Mouse (Mus musculus): ENCODE measurements around the gene Hspa12b.

The Hspa12b gene

DNA sequence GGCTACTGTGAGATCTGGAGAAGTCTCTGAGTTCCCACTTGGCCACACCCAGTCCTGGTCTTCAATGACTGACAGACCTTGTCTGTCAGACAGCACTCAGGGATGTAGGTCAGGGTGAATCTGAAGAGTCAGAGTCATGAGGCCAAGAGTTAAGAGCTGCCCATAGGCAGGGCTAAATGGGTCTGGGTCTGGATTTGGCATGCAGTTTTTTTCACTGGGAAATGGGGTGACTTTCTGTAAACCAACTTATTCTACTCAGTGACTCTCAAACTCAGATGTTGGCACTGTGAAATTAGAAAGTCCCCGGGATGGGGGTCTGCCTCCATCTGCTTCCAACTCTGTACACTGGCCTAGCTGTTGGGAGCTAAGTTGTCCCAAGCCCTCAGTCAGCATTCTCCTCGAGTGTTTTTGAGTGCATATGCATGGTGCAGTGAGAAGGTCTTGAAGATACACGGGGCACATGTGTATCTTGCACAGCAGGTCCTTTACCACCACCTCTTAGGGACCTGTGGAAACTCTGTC is 1.6 kb downstream of the Hspa12b start:
- in situ Hi-C loops (cut with MboI, MseI) = no loop called here

- in situ Hi-C loops (cut with MboI, MseI) = no loop called here
These were observed 2.8 kb downstream of the Hspa12b start for GRCm38 (mm10) chr2:131129836-131130235.

DNA sequence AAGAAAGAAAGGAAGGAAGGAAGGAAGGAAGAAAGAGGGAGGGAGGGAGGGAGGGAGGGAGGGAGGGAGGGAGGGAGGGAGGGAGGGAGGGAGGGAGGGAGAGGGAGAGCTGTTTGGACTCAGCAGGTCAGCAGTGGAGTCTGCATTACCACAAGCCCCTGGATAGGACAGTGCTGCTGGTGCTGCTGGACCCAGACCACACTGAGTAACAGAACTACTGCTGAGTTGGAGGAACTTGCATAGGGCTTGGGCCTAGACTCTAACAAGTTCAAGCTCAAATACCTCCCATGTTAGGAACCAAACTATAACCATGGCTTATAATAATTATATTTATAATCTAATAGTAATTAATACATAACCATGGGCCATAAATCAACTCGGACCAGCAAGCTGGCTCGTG is 3.8 kb downstream of the Hspa12b start:
- in situ Hi-C loops (cut with MboI, MseI) = no loop called here

DNA sequence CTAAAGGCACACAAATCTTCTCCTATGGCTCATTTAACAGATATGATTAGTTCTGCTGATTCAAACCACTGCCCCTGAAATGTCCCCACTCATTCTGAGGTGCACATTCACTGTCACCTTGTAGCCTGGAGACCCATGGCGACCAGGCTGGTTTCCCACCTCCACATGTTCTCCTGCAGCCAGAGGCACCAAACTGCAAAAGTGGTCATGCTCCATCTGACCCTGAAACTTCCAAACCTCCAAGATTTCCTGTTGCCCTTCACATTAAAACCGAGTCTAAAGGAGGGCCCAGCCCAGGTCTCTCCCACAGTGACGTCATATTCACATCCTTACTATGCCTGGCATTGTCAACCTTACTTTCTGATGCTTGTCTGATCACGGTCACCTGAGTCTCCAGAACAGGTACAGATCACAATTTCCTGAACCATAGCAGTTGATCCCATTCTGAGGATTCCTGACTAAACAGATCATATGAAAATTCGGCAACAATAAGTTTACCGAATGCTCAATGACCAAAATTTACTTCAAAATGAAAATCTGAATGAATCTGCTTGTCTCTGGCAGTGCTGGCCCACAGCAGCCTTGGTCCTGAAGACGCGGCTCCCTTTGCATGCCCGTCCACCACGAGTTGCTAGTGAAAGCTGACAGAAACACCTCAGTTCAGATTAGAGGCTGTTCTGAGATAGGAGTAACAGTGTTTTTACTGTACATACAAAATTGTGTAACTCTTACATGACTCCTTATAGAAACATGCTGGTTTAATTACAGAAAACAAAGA is 5.2 kb downstream of the Hspa12b start:
- in situ Hi-C loops (cut with MboI, MseI) = no loop called here

- in situ Hi-C loops (cut with MboI, MseI) = no loop called here
These were observed 6.0 kb downstream of the Hspa12b start, which contains the start of gene Gm11037 for GRCm38 (mm10) chr2:131132930-131133547. TSS of gene Gm11037 (plus strand) at chr2:131133497.

- in situ Hi-C loops (cut with MboI, MseI) = no loop called here
These were observed 7.3 kb downstream of the Hspa12b start for GRCm38 (mm10) chr2:131134381-131134780.

DNA sequence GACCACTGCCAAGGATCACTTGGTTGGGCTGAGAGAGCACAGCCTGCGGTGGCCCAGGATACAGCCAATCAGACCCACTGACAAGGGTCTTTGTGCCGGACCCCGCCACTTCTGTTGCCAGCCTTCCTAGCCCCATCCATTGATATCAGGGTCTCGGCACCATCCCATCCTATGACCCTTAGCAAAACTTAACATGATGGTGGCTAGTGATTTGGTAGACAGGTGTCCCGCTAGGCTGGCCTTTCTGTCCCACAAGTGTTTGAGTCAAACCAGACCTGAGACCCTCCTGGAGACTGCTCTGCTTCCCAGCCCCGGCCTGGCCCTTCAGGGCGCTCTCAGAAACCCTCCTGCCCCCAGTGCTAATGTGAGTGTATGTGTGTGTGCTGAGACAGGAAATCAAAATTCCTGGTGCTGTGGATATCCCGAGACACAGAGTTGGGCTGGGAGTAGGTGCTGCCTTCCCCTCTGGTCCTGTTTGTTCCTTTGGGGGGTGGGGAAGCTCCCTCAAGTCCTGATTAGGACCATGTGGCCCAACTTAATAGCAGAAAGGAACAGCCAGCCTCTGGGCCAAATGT is 7.8 kb downstream of the Hspa12b start:
- in situ Hi-C loops (cut with MboI, MseI) = no loop called here

DNA sequence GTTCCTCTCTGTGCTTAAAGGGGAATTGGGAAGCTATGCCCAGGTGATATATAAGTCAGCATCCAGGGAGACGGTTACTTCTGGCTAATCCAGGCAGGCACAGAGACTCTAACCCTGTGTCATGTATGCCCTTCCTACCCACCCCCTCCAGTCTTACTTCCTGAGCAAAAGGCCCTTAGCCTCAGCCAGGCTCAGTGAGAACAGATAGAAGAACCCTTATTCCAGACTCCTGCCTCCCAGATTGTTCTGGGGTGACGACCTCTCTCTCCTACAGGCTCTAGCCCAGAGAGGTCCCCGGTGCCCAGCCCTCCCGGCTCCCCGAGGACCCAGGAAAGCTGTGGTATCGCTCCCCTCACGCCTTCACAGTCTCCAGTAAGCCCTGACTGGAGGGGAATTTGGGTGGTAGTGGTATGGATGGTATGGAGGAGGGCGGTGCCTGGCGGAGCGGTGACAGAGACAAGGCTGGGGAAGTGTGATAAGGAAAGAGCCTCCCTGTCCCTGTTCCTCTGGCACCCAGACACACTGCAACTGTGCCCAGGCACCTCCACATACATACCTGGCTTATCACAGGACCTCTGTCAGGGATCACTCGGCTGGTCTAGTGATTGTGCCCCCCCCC is 8.6 kb downstream of the Hspa12b start:
- in situ Hi-C loops (cut with MboI, MseI) = no loop called here

DNA sequence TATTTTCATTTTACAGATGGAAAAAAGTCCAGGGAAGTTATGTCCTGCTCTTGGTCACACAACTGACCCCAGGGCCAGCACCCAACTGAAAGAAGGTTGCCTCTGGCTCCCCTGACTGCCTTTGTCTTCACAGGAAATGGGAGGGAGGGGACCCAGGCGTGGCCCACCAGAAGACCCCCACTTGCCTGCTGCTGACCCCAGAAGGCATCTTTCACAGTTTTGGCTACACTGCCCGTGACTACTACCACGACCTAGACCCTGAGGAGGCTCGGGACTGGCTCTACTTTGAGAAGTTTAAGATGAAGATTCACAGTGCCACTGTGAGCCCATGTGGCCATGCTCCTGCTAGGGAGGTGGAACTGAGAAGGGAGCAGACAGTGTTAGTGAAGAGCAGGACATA is 11.2 kb downstream of the Hspa12b start:
- in situ Hi-C loops (cut with MboI, MseI) = no loop called here

- in situ Hi-C loops (cut with MboI, MseI) = no loop called here
These were observed 11.7 kb downstream of the Hspa12b start for GRCm38 (mm10) chr2:131138760-131139159.

- in situ Hi-C loops (cut with MboI, MseI) = no loop called here
These were observed 12.2 kb downstream of the Hspa12b start for GRCm38 (mm10) chr2:131139287-131139686.

DNA sequence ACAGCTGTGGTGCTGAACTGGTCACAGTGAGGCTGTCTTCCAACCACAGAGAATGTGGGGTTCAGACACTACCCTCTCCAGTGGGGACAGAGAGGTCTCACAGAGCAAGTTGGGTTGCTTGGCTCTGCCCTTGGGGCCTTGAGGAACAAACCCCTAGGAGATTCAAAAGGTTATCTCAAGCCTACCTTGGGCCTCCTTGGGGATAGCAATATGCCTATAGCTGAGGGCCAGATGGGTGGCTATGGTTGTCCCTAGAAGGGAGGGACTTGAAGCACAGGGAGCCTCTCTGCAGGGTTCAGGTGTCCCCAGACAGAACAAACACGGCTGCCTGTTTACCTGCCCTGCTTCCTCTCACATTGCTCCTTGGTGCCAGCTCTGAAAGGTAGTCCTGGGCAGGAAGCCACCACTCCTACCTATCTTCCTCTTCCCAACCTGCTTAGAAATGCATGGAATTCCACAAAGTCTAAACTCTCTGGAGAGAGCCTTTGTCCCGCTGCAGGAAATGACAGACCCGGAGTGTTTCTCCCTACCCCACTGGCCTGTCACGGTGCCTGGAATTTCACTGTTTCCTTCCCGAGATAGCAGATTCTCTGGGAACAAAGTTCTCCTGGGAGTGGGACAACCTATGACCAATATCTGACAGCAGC is 12.9 kb downstream of the Hspa12b start:
- in situ Hi-C loops (cut with MboI, MseI) = no loop called here

- in situ Hi-C loops (cut with MboI, MseI) = no loop called here
These were observed 13.4 kb downstream of the Hspa12b start for GRCm38 (mm10) chr2:131140533-131140905.

- in situ Hi-C loops (cut with MboI, MseI) = no loop called here
These were observed 14.4 kb downstream of the Hspa12b start for GRCm38 (mm10) chr2:131141336-131141986.

- in situ Hi-C loops (cut with MboI, MseI) = no loop called here
These were observed 15.5 kb downstream of the Hspa12b start for GRCm38 (mm10) chr2:131142592-131142991.

DNA sequence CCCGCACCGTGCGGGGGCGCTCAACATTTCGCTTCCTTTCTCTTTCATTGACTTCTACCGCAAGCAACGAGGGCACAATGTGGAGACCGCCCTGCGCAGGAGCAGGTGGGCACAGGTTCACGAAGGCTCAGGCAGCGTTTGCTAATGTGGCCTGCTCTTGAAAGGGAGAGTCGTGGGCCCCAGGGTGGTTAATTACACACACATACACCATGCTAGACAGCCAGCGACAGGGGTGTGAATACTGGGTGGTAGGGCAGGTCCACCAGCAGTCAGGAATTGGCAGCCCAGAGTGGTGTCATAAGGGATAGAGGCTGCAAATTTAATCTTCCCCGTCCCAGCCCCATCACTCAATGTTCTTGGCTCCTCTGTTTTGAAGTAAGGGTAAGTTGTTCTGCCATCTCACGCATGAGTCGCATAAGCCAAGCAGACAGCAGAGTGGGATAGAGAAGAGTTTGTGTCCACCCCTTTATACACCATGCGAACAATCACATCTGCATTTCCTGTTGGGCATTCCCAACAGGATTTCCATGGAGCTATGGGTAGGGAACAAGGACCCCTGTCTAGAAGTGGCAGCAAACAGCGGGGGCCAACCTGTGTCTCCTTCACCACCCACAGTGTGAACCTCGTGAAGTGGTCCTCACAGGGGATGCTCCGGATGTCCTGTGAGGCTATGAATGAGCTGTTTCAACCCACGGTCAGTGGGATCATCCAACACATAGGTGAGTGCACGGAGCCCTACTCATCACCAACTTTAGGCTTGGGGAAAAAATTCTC is 16.1 kb downstream of the Hspa12b start:
- in situ Hi-C loops (cut with MboI, MseI) = no loop called here

DNA sequence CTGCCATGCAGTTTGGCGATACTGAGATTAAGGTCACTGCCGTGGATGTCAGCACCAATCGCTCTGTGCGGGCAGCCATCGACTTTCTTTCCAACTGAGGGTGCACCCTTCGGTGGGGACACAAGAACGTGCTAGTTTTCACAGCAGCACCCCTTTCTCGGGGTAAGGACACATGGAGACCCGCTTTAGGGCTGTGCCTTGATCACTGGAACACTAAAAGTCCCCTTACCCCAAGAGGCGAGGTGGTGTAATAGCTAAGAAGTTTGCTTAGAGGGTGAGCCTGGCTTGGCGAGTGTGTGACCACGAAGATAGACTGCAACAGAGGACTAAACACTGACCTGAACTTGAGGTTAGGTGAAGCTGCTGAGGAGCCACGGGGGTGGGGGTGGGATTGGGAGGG is 18.0 kb downstream of the Hspa12b start:
- in situ Hi-C loops (cut with MboI, MseI) = no loop called here

GRCm38 (mm10) chr2:131145536-131145935 is 18.5 kb downstream of the Hspa12b start:
- in situ Hi-C loops (cut with MboI, MseI) = no loop called here

DNA sequence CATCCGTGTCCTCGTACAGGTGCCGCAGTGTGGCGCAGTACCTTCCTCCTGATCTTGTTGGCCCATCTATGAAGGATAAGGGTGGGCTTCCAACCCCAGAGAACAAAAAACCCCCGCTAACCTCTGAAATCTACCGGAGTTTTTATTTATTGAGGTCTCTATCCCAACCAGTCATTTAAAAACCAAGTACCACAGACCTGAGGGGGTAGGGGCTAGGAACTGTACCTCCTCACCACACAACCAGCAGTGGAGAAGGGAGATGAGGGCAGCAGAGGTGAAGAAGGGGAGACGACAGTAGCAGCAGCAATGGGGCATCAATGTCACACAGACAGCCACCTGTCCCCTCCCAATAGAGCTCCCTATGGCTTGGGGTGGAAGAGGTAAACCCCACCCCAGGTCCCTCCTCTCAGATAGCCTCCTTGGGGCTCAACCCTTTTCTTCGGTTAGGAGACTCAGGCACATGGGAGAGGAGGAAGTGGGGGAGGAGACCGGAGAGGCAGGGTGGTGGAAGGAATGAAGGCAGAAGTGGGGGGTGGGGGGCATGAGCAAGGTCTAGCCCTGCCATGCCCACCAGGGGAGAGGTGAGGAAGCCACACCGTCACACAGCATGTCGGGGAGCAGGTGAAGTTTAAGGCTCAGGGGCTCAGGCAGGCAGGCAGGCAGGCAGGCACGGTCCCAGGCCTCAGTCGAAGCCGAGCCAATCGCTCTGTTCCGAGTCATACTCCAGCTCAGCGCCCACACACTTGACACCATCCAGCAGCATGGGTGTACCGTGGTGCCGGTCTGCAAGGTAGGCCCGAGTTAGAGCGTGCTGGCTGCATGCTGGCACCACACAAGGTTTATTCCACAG is 19.3 kb downstream of the Hspa12b start:
- in situ Hi-C loops (cut with MboI, MseI) = no loop called here

- in situ Hi-C loops (cut with MboI, MseI) = no loop called here
These were observed 19.9 kb downstream of the Hspa12b start for GRCm38 (mm10) chr2:131147043-131147365.
